Mouse (Mus musculus) cortical plate, adult 2 months (tissue): ENCODE measurements around the gene Mcm10.

Source experiments
- CTCF ChIP-seq: fragments of 200-500 bp; IDR thresholded peaks from 2 replicates; pipeline ENCODE4 v1.5.1; 2011; ENCODE audit warnings: mild to moderate bottlenecking, control low read depth, low read length; ENCODE audit not compliant: insufficient read depth; ENCODE audit errors: extremely low read depth
- POLR2A ChIP-seq: fragments of 200-500 bp; IDR thresholded peaks from 2 replicates; pipeline ENCODE4 v1.6.1; 2011; ENCODE audit warnings: mild to moderate bottlenecking, low read length, control low read depth; ENCODE audit not compliant: insufficient read depth; ENCODE audit errors: extremely low read depth

DNA sequence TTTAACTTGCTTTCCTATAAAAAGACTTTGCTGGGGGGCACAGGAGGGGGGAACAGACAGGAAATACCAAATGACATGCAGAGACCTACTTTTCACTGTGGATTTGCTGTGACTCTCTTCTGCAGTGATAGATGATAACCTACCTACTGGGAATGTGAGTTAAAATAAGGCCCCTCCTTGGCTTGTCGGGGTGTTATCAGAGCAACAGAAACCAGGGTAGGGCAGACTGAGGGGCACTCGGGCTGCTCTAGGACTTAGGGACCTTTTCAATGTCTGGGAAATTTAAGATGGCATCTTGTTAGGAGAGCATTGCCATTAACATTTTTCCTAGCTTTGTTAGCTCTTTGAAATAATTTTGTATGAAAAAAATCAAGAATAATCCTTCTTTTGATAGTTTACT, 10.7 kb upstream of the Mcm10 start:
- no peak for TF ChIP-seq CTCF
- no peak for TF ChIP-seq POLR2A
